Mouse (Mus musculus): ENCODE results near the gene Zkscan6. TPM values are rescaled to one million over a fixed set of nuclear protein-coding genes. Genes with fewer than 3 reads are reported as not detected.

The Zkscan6 gene
- total RNA-seq (2023) = 27.6 and 31.5 TPM in 2 replicates

DNA sequence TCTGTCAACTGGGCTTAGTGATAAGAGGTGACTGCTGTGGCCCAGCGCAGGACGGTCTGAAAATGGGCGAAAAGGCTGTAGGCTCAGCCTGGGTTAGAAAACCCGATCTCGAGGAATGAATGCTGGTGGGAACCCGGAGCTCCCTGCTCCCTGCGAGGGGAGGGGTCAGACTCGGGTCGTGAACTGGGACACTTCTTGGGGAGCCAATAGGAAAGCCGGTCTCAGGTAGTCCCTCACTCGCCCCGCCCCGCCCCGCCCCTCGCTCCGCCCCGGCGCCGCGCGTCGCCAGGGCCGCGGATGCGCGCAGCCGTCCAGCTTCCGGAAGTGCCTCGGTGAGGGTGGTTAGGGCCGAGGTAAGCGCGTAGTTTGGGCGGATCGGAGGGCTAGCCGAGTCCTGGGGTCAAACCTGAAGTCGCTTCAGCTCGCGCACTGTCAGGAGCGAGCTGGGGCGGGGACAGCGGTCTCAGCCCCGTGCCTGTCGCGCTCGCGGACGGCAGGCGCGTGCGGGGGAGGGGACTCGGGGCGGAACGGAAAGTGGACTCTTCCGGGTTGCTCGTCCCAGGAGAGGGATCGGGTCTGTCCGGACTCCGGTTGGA, at the start of gene Zkscan6:
Gene Zkscan6, plus strand, starts transcription at position 267 of the 596 bp plus-strand sequence.

DNA sequence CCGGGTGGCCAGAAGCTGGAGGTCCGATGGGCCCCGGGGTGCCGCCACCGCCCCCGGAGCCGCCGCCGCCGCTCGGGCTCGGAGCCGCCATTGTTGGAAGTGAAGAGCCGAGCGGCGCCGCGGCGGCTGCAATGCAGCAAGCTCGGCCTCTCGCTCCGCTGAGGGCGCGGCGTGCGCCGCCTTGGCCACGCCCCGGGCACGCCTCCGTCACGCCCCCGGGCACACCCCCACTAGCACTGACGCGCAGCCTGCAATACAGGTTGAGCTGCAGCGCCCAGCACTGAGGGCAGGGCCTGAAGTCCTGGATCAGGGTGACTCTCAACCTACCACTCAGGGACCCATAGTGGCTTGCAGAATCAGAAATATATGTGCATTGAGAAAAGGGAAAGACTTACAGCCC, 18.8 kb upstream of the Zkscan6 start, which contains the start of gene Map2k4:
Gene Map2k4, minus strand, starts transcription at position 144 of the 400 bp plus-strand sequence.

Other genes with a start within 250 kb of the Zkscan6 start
- 53.3 and 53.5 TPM in 2 replicates for gene Map2k4, start 18.9 kb upstream of the Zkscan6 start, total RNA-seq (2023)